Mouse (Mus musculus) testis, adult 2 months (tissue): Measurements from ENCODE around the gene Maml2. TPM values are rescaled to one million over a fixed set of nuclear protein-coding genes. Genes with fewer than 3 reads are reported as not detected.

ENCODE experiments used
- H3K27ac ChIP-seq: fragments of 200-500 bp; 2 replicates; pipeline ENCODE4 v1.5.1; 2012; ENCODE audit warnings: low read depth, low read length; ENCODE audit not compliant: control insufficient read depth, insufficient read depth
- H3K27me3 ChIP-seq: fragments of 200-500 bp; 2 replicates; pipeline ENCODE4 v1.6.1; 2012; ENCODE audit warnings: mild to moderate bottlenecking, low read length, moderate library complexity; ENCODE audit not compliant: control insufficient read depth, insufficient read depth
- H3K36me3 ChIP-seq: fragments of 200-500 bp; 2 replicates; pipeline ENCODE4 v1.6.1; 2012; ENCODE audit warnings: mild to moderate bottlenecking, low read length; ENCODE audit not compliant: control insufficient read depth, insufficient read depth
- H3K4me1 ChIP-seq: fragments of 200-500 bp; 2 replicates; pipeline ENCODE4 v1.6.1; 2012; ENCODE audit warnings: low read length; ENCODE audit not compliant: control insufficient read depth, insufficient read depth
- H3K4me3 ChIP-seq: fragments of 200-500 bp; 2 replicates; pipeline ENCODE4 v1.5.1; 2012; ENCODE audit warnings: low read depth, mild to moderate bottlenecking, low read length, moderate library complexity, mixed read lengths; ENCODE audit not compliant: control insufficient read depth
- CTCF ChIP-seq: fragments of 200-500 bp; IDR thresholded peaks from 2 replicates; pipeline ENCODE4 v1.5.1; 2012; ENCODE audit warnings: low read depth, mild to moderate bottlenecking, inconsistent platforms, low read length, moderate library complexity; ENCODE audit not compliant: control insufficient read depth, insufficient read depth, insufficient replicate concordance
- POLR2A ChIP-seq: fragments of 200-500 bp; IDR thresholded peaks from 2 replicates; pipeline ENCODE4 v1.6.1; 2012; ENCODE audit warnings: low read depth, mild to moderate bottlenecking, inconsistent platforms, low read length, moderate library complexity; ENCODE audit not compliant: control insufficient read depth
- polyA plus RNA-seq: library from polyadenylated mRNA; depleted of rRNA; stranded (reverse); fragments of >200 nt; gene quantifications from 2 replicates; pipeline ENCODE4 v1.2.3, GENCODE M21; 2012

The Maml2 gene
- polyA plus RNA-seq, 1 experiment, result 0.56 TPM

GRCm38 (mm10) chr9:13414230-13414766 lies 116.5 kb downstream of the Maml2 start:
- H3K4me3 ChIP-seq, result no peak overlapping the region
- TF ChIP-seq POLR2A (no peak), CTCF (no peak)
- no peak overlapping the region for H3K27ac ChIP-seq
- no peaks in the 10 kb centered on the region for H3K4me1 ChIP-seq
- no peaks in the 10 kb centered on the region for H3K27me3 ChIP-seq
- no peaks in the 10 kb centered on the region for H3K36me3 ChIP-seq

GRCm38 (mm10) chr9:13425031-13425940 lies 127.5 kb downstream of the Maml2 start:
- no peak overlapping the region for H3K27ac ChIP-seq
- H3K4me1 ChIP-seq, result no peaks in the 10 kb centered on the region
- TF ChIP-seq POLR2A (no peak), CTCF (no peak)
- no peak overlapping the region for H3K4me3 ChIP-seq
- H3K36me3 ChIP-seq, result no peaks in the 10 kb centered on the region
- H3K27me3 ChIP-seq, result no peaks in the 10 kb centered on the region

- H3K27ac ChIP-seq, result no peak overlapping the region
- H3K4me1 ChIP-seq, result no peaks in the 10 kb centered on the region
- H3K36me3 ChIP-seq, result no peaks in the 10 kb centered on the region
- TF ChIP-seq CTCF (no peak), POLR2A (no peak)
- no peaks in the 10 kb centered on the region for H3K27me3 ChIP-seq
- H3K4me3 ChIP-seq, result no peak overlapping the region
Observed at GRCm38 (mm10) chr9:13429477-13430125, 131.8 kb downstream of the Maml2 start.

- Histone ChIP-seq H3K4me3 (no peak overlapping the region), H3K27ac (no peak overlapping the region), H3K36me3 (no peaks in the 10 kb centered on the region), H3K4me1 (no peaks in the 10 kb centered on the region), H3K27me3 (no peaks in the 10 kb centered on the region)
- no peak for TF ChIP-seq CTCF
- TF ChIP-seq POLR2A, result no peak
Observed at GRCm38 (mm10) chr9:13430302-13430701, 132.5 kb downstream of the Maml2 start.

- no peak for TF ChIP-seq POLR2A
- Histone ChIP-seq H3K4me3 (no peak overlapping the region), H3K27me3 (no peaks in the 10 kb centered on the region), H3K36me3 (no peaks in the 10 kb centered on the region), H3K27ac (no peak overlapping the region), H3K4me1 (no peaks in the 10 kb centered on the region)
Observed at GRCm38 (mm10) chr9:13430744-13431143, 133.0 kb downstream of the Maml2 start.

GRCm38 (mm10) chr9:13431646-13432045 lies 133.9 kb downstream of the Maml2 start:
- TF ChIP-seq CTCF, result no peak
- TF ChIP-seq POLR2A, result no peak
- H3K4me3 ChIP-seq, result no peak overlapping the region
- no peak overlapping the region for H3K27ac ChIP-seq
- H3K27me3 ChIP-seq, result no peaks in the 10 kb centered on the region
- no peaks in the 10 kb centered on the region for H3K36me3 ChIP-seq
- no peaks in the 10 kb centered on the region for H3K4me1 ChIP-seq

- H3K36me3 ChIP-seq, result no peaks in the 10 kb centered on the region
- H3K27ac ChIP-seq, result no peak overlapping the region
- no peaks in the 10 kb centered on the region for H3K4me1 ChIP-seq
- H3K27me3 ChIP-seq, result no peaks in the 10 kb centered on the region
- TF ChIP-seq POLR2A, result no peak
- no peak for TF ChIP-seq CTCF
- H3K4me3 ChIP-seq, result no peak overlapping the region
Observed at GRCm38 (mm10) chr9:13433501-13434090, 135.8 kb downstream of the Maml2 start.
